Mouse (Mus musculus): Measurements from ENCODE around the gene Nat8. TPM values are rescaled to one million over a fixed set of nuclear protein-coding genes. Genes with fewer than 3 reads are reported as not detected.
"Not testable (repeated sequence)": the region's sequence is repeated elsewhere in the genome, so short reads cannot be mapped to it uniquely, and the experiment has no call there.

Gene Nat8
- total RNA-seq, 1 experiment from 2014 or later, result not detected

GRCm38 (mm10) chr6:85803180-85803579, 28.7 kb downstream of the Nat8 start:
- ATAC-seq (replicated peaks in 1 of 2; ENCODE audit: insufficient read depth in 1 of 2, low FRiP score in 2 of 2, low TSS enrichment in 1 of 2, low read depth in 1 of 2, poor library complexity in 2 of 2, severe bottlenecking in 2 of 2), result not testable (repeated sequence)

Other genes with a start within 250 kb of the Nat8 start
- 17.8 and 22.6 TPM in 2 replicates for gene Alms1, start 244.6 kb downstream of the Nat8 start, total RNA-seq (2017)
- not detected in 2 replicates for gene Nat8f7, start 118.9 kb downstream of the Nat8 start, total RNA-seq (2017)
- not detected in 2 replicates for gene Nat8f3, start 66.3 kb downstream of the Nat8 start, total RNA-seq (2017)
- not detected in 2 replicates for gene Nat8f6, start 11.1 kb downstream of the Nat8 start, total RNA-seq (2017)
- gene Nat8f5, start 11.1 kb downstream of the Nat8 start, total RNA-seq (2017), result not detected in 2 replicates
- not detected in 2 replicates for gene Nat8f2, start 37.1 kb upstream of the Nat8 start, total RNA-seq (2017)
- gene Nat8f4, start 72.8 kb upstream of the Nat8 start, total RNA-seq (2017), result 1.8 and 4.4 TPM in 2 replicates
- 37.2 and 68.0 TPM in 2 replicates for gene Tprkb, start 79.8 kb upstream of the Nat8 start, total RNA-seq (2017)
- gene Nat8f1, start 83.6 kb upstream of the Nat8 start, total RNA-seq (2017), result 6.0 and 7.2 TPM in 2 replicates
- gene Dusp11, start 129.6 kb upstream of the Nat8 start, total RNA-seq (2017), result 44.3 and 52.3 TPM in 2 replicates
- gene Figla, start 184.1 kb upstream of the Nat8 start, total RNA-seq (2017), result not detected in 2 replicates
- gene Add2, start 196.6 kb upstream of the Nat8 start, total RNA-seq (2017), result 2.9 and 14.7 TPM in 2 replicates